Mouse (Mus musculus) heart, embryonic 12.5 days (tissue): ENCODE measurements around the gene Kbtbd13. TPM values are rescaled to one million over a fixed set of nuclear protein-coding genes. Genes with fewer than 3 reads are reported as not detected.
A peak's percentile ranks its signal among the peaks of the same experiment; 100 is the strongest.

Experiments
- ATAC-seq: fragments of 200-750 bp; cut with Nextera tagmentation; 2 replicates; pipeline ENCODE4 v1.8.0; 2017; ENCODE audit warnings: moderate TSS enrichment, moderate library complexity; ENCODE audit not compliant: insufficient number of reproducible peaks, low FRiP score
- H3K27ac ChIP-seq: fragments of 300-500 bp; sonication (generic); 2 replicates; pipeline ENCODE4 v1.5.1; 2016; ENCODE audit warnings: mild to moderate bottlenecking, moderate library complexity; ENCODE audit not compliant: poor library complexity, severe bottlenecking
- H3K27me3 ChIP-seq: fragments of 300-500 bp; sonication (generic); replicated peaks from 2 replicates; pipeline ENCODE4 v1.6.1; 2016; ENCODE audit warnings: mild to moderate bottlenecking, moderate library complexity
- H3K36me3 ChIP-seq: fragments of 300-500 bp; sonication (generic); 2 replicates; pipeline ENCODE4 v1.6.1; 2016; ENCODE audit warnings: mild to moderate bottlenecking, moderate library complexity
- H3K4me1 ChIP-seq: fragments of 300-500 bp; sonication (generic); replicated peaks from 2 replicates; pipeline ENCODE4 v1.6.1; 2016; ENCODE audit warnings: mild to moderate bottlenecking
- H3K4me2 ChIP-seq: fragments of 300-500 bp; sonication (generic); 2 replicates; pipeline ENCODE4 v1.6.1; 2016; ENCODE audit warnings: mild to moderate bottlenecking, moderate library complexity
- H3K4me3 ChIP-seq: fragments of 300-500 bp; sonication (generic); 2 replicates; pipeline ENCODE4 v1.5.1; 2016; ENCODE audit warnings: mild to moderate bottlenecking
- H3K9ac ChIP-seq: fragments of 300-500 bp; sonication (generic); 2 replicates; pipeline ENCODE4 v1.6.1; 2016; ENCODE audit warnings: mild to moderate bottlenecking, moderate library complexity
- H3K9me3 ChIP-seq: fragments of 300-500 bp; sonication (generic); replicated peaks from 2 replicates; pipeline ENCODE4 v1.6.1; 2016; ENCODE audit warnings: mild to moderate bottlenecking, moderate library complexity
- WGBS: fragments of 180-500 bp; shearing (Covaris S2); methylation state at CpG from one replicate; pipeline ENCODE4 v1.1.7; 2016; 5-methylcytosine and 5-hydroxymethylcytosine counted together
- polyA plus RNA-seq: library from polyadenylated mRNA; unstranded; fragments of >200 nt; fragmentation: Nextera tagmentation; extraction: Ambion mirVana; gene quantifications from 2 replicates; pipeline ENCODE4 v1.2.1, GENCODE M21; 2016

Gene Kbtbd13
- polyA plus RNA-seq, 1 experiment from 2014 or later, result 2.0 TPM

DNA sequence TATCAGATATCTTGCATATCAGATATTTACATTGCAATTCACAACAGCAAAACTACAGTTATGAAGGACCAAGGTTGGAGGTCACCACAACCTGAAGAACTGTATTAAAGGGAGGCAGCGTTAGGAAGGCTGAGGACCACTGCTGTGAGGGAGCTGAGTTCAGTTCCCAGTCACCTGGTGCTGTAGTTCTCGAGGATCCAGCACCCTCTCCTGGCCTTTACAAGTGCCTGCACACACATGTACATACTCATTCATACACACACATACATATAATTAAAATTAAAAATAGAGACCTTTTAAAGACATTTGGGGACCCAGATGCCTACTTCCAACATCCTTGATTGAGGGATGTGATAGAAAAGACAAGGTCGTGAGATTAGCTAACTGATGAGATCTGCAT is 28.2 kb upstream of the Kbtbd13 start:
- Histone ChIP-seq H3K9ac (no peak overlapping the region), H3K4me3 (no peak overlapping the region), H3K27me3 (no peaks in the 10 kb centered on the region), H3K36me3 (no peaks in the 10 kb centered on the region), H3K4me2 (no peak overlapping the region), H3K4me1 (no peaks in the 10 kb centered on the region), H3K27ac (no peak overlapping the region), H3K9me3 (no peaks in the 10 kb centered on the region)
- no peak for ATAC-seq
- WGBS, result 68% methylated on average over 3 of the region's 3 CpGs

DNA sequence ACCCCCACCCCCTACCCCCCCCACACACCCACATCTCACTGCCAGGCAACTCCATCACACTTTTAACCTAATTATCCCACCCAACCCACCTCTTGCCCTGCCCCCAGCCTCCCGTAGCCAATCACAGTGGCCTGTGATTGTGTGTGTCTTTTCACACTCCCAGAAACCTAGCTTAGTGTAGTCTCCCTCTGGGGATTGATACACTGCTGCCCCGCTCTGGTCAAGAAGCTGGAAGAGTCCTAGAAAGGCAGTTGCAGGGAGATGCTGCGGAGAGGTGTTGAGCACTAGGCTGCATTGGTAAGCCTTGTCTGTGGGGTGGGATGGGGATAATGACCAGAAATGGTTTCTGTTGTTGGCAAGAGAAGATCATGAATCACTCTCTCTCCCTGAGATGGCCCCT is 26.3 kb upstream of the Kbtbd13 start:
- 33% methylated on average over 3 of the region's 3 CpGs for WGBS
- H3K4me1 ChIP-seq, result no peaks in the 10 kb centered on the region
- no peak overlapping the region for H3K4me3 ChIP-seq
- H3K27me3 ChIP-seq, result peaks cover 12% of the 10 kb centered on the region; the same call in 1 of the 2 replicates
- H3K36me3 ChIP-seq, result no peaks in the 10 kb centered on the region
- H3K9ac ChIP-seq, result no peak overlapping the region
- no peak for ATAC-seq
- no peaks in the 10 kb centered on the region for H3K9me3 ChIP-seq
- no peak overlapping the region for H3K4me2 ChIP-seq
- H3K27ac ChIP-seq, result no peak overlapping the region

DNA sequence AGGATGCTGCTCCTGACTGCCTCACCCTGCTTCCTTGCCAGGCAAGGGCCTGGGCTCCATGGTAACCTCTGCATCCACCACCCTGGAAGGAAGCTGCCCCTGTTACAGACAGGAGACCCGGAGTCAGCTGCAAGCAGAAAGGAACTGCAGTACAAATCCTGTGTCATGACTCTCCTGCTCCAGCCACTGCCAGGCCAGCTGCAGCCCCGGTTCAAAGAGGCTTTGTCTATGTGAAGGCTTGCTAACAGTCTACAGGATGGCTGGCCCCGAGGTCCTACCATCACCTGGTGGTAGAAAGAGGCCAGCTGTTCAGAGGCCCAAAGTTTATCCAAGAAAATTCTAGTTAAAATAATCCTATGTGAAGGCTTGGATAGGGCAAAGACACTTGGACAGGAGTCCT is 19.9 kb upstream of the Kbtbd13 start:
- H3K27me3 ChIP-seq, result peaks cover 18% of the 10 kb centered on the region; the same call in 1 of the 2 replicates
- H3K9me3 ChIP-seq, result no peaks in the 10 kb centered on the region
- WGBS, result 66% methylated on average over 3 of the region's 3 CpGs
- H3K4me2 ChIP-seq, result no peak overlapping the region
- H3K4me1 ChIP-seq, result no peaks in the 10 kb centered on the region
- H3K9ac ChIP-seq, result no peak overlapping the region
- no peak overlapping the region for H3K27ac ChIP-seq
- H3K36me3 ChIP-seq, result no peaks in the 10 kb centered on the region
- no peak for ATAC-seq
- no peak overlapping the region for H3K4me3 ChIP-seq

DNA sequence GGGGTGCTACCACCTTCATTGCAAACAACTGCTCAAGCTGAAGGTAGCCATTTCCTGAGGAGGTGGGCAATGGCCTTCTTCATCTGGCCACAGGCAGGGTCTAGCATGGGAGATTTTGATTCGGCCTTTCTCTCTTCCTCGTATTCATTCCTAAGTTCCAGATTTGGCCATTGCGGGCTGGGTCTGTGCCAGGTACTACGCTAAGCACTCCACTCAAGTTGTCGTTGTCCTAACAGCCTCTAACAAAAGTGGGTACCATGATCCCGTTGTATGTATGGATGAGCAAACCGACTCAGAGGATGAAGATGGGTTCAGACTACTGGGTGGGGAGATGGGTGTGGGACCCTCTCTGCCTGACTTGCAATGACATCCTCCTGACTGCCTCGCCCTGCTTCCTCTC is 18.9 kb upstream of the Kbtbd13 start:
- WGBS, result 91% methylated on average over 8 of the region's 8 CpGs
- Histone ChIP-seq H3K9me3 (no peaks in the 10 kb centered on the region), H3K4me2 (no peak overlapping the region), H3K27ac (no peak overlapping the region), H3K27me3 (peaks cover 18% of the 10 kb centered on the region; the same call in 1 of the 2 replicates), H3K9ac (no peak overlapping the region), H3K4me1 (no peaks in the 10 kb centered on the region), H3K4me3 (no peak overlapping the region), H3K36me3 (no peaks in the 10 kb centered on the region)
- no peak for ATAC-seq

DNA sequence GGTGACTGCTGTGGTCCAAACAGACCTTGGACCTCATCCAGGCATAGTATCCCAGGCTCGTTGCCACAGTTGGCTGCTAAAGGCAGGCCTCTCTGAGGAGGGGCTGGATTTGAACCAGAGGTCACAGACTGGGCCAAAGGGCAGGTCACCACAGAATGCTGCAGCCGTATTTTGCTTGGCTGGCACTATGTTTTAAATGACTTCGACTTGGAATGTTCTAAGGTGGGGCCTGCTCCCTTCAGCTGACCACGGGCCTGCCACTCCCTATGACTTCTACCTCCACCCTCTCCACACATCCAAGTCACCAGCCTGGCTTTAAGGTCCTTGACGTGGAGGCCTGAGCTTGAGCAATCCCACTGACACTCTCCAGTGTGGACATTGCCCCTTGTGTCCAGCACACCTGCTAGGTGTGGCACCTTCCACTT is 17.4 kb upstream of the Kbtbd13 start:
- Histone ChIP-seq H3K9me3 (no peaks in the 10 kb centered on the region), H3K9ac (no peak overlapping the region), H3K4me2 (no peak overlapping the region), H3K4me1 (peaks cover 10% of the 10 kb centered on the region), H3K27ac (no peak overlapping the region), H3K27me3 (peaks cover 12% of the 10 kb centered on the region; the same call in 1 of the 2 replicates), H3K36me3 (no peaks in the 10 kb centered on the region), H3K4me3 (no peak overlapping the region)
- 67% methylated on average over 5 of the region's 5 CpGs for WGBS
- no peak for ATAC-seq

DNA sequence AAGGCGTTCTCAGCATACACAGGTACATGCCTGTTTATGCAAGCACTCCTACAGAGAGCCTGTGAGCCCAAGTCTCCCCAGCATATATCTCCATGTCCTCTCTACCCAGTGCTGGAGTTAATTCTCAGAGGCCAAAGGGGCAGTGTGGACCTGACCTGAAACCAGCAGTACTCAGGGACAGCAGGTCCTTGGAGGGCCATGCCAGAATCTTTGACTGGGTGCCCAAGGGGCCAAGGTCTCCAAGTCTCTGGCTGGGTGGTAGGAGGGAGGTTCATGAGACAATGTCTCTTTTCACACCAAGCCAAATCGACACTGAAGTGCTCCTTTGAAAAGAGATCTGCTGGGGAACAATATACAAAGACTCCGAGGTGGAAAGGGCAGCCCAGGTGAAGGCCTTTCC is 16.4 kb upstream of the Kbtbd13 start:
- Histone ChIP-seq H3K9ac (no peak overlapping the region), H3K27ac (no peak overlapping the region), H3K27me3 (0 out of 2 replicates have a peak, but pooled peaks cover 6% of the 10 kb centered on the region), H3K4me2 (no peak overlapping the region), H3K4me3 (no peak overlapping the region), H3K4me1 (peaks cover 13% of the 10 kb centered on the region), H3K9me3 (no peaks in the 10 kb centered on the region), H3K36me3 (no peaks in the 10 kb centered on the region)
- WGBS, result 61% methylated on average over 3 of the region's 3 CpGs
- no peak for ATAC-seq

DNA sequence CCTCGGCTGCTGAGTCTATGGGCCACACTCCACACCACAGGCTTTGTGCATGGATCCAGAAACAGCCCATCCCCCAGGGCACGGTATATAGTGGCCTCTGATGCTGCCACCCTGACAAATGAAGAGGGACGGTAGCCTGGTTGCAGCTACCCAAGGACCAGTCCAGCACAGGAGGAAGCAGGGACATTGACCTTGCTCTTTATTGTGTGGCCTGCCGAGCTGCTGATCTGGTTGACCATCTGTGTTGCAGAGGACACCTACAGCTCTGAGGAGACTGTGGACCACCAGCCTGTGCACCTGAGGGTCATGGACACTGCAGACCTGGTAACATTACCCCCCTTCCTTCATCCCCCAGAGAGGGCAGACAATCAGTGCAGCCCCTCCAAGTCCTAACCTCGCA is 15.9 kb upstream of the Kbtbd13 start:
- no peaks in the 10 kb centered on the region for H3K9me3 ChIP-seq
- no peak overlapping the region for H3K27ac ChIP-seq
- WGBS, result 74% methylated on average over 5 of the region's 5 CpGs
- 0 out of 2 replicates have a peak, but pooled peaks cover 6% of the 10 kb centered on the region for H3K27me3 ChIP-seq
- H3K4me2 ChIP-seq, result no peak overlapping the region
- H3K36me3 ChIP-seq, result no peaks in the 10 kb centered on the region
- no peak overlapping the region for H3K4me3 ChIP-seq
- no peak for ATAC-seq
- no peak overlapping the region for H3K9ac ChIP-seq
- peaks cover 13% of the 10 kb centered on the region for H3K4me1 ChIP-seq

DNA sequence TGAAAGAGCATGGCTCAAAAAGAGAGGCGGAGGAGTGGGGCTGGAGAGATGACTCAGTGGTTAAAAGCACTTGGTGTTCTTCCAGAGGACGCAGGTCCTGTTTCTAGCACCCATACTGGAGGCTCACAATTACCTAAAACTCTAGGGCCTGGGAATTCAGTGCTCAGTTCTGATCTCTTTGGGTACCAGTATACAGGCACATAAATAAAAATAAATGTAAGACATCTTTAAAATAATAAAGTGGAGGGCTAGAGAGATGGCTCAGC is 13.7 kb upstream of the Kbtbd13 start:
- Histone ChIP-seq H3K9ac (no peak overlapping the region), H3K4me3 (no peak overlapping the region), H3K27me3 (no peaks in the 10 kb centered on the region), H3K36me3 (no peaks in the 10 kb centered on the region), H3K9me3 (no peaks in the 10 kb centered on the region), H3K27ac (no peak overlapping the region), H3K4me2 (no peak overlapping the region), H3K4me1 (peaks cover 13% of the 10 kb centered on the region)
- 79% methylated on average over 2 of the region's 2 CpGs for WGBS
- no peak for ATAC-seq

DNA sequence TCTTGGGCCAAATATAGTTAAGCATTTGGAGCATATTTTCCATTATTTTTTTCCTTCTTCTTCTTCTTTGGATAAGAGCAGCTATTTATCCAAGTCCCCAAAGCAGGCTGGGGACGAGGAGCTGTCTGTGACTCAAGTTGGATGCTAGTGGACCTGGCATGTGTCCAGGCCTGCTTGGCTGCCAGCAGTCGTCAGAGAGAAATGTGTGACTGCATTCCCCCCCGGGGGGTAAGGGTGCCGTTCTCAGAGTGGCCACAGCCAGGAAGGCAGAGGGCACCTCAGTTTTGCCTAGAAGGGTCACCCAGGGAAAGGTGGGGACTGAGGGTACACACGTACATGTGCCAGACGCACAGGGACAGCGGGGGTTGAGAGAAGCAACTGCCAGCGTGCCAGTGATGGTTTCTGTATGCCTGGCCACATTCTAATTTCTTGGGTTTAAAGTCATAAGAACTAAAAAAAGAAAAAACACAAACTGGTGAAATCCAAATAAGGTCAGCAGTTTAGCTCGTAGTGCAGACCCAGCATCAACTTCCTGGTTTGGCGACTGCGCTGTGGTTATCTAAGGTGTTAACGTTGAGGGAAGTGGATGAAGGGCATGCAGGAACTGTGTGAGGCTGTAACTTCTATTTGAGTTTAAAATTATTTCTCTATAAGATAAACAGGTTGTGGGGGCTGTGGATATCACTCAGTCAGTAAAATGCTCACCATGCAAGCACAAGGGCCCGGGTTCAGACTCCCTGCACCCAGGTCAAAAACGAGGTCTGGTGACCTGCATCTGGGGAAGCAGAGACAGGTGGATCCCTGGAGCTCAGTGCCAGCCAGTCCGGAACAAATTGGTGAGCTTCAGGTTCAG is 13.1 kb upstream of the Kbtbd13 start:
- H3K4me1 ChIP-seq, result peaks cover 13% of the 10 kb centered on the region
- no peaks in the 10 kb centered on the region for H3K36me3 ChIP-seq
- 49% methylated on average over 15 of the region's 15 CpGs for WGBS
- H3K4me2 ChIP-seq, result peak overlapping the region; percentile 47
- no peak overlapping the region for H3K4me3 ChIP-seq
- H3K9ac ChIP-seq, result no peak overlapping the region
- H3K27me3 ChIP-seq, result no peaks in the 10 kb centered on the region
- no peak overlapping the region for H3K27ac ChIP-seq
- H3K9me3 ChIP-seq, result no peaks in the 10 kb centered on the region
- no peak for ATAC-seq

DNA sequence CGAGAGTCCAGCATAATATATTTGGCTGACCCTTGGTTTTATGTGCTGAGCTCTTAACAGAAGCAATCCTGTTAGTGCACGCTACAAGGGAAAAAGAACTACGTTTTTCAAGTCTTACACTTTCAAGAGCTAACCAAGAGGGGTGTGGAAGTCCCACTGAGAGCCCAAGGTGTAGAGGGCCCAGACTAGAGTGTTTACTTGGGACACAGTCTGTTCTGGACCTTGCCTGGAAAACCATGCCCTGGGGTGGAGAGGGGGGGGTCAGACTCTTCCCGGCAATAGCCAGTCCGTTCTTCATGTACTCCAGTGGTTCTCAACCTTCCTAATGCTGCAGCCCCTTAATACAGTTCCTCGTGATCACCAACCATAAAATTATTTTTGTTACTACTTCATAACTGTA is 8.5 kb upstream of the Kbtbd13 start:
- no peak overlapping the region for H3K4me3 ChIP-seq
- 90% methylated on average over 6 of the region's 6 CpGs for WGBS
- ATAC-seq, result no peak

DNA sequence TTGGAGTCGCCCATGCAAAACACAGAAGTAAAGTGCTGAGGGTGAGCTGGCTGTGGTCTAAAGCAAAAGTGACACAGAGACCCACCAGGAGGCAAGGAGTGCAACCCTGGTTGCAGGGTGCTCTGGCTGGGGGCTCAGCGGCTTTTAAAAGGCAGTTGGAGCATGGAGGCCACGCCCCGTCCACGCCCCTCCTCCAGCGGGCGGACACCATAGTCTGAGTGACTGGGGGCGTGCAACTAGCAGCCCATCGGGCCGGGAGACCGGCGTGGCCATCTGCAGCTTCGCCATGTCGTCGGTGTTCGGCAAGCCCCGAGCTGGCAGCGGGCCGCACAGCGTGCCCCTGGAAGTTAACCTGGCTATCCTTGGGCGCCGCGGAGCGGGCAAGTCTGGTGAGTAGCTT is 6.8 kb upstream of the Kbtbd13 start, which contains the start of gene Rasl12:
Gene Rasl12, plus strand, starts transcription at position 228 of the 400 bp plus-strand sequence.
- Histone ChIP-seq H3K9me3 (no peaks in the 10 kb centered on the region), H3K4me1 (peaks cover 14% of the 10 kb centered on the region; the same call in 1 of the 2 replicates), H3K4me2 (peak within 1 kb of the TSS; percentile 85), H3K36me3 (no peaks in the 10 kb centered on the region), H3K27ac (no peak within 1 kb of the TSS), H3K27me3 (peaks cover 4% of the 10 kb centered on the region; the same call in 1 of the 2 replicates), H3K9ac (peak within 1 kb of the TSS; percentile 42), H3K4me3 (peak within 1 kb of the TSS; percentile 53)
- WGBS, result 1% methylated on average over 24 of the region's 24 CpGs
- peak; percentile 75; the same call in 1 of the 2 replicates for ATAC-seq

More for the DNA sequence above, 8.5 kb upstream of the Kbtbd13 start:
- H3K9me3 ChIP-seq, result no peaks in the 10 kb centered on the region
- H3K4me2 ChIP-seq, result no peak overlapping the region
- peaks cover 21% of the 10 kb centered on the region for H3K4me1 ChIP-seq
- no peak overlapping the region for H3K27ac ChIP-seq
- H3K27me3 ChIP-seq, result peaks cover 4% of the 10 kb centered on the region; the same call in 1 of the 2 replicates
- no peaks in the 10 kb centered on the region for H3K36me3 ChIP-seq
- H3K9ac ChIP-seq, result no peak overlapping the region
